Mouse (Mus musculus) spleen, adult 2 months (tissue): ENCODE measurements around the gene Nudt8.
A peak's percentile ranks its signal among the peaks of the same experiment; 100 is the strongest.

Experiments
- CTCF ChIP-seq: fragments of 200-500 bp; IDR thresholded peaks from 2 replicates; pipeline ENCODE4 v1.5.1; 2011; ENCODE audit warnings: mild to moderate bottlenecking, inconsistent platforms; ENCODE audit not compliant: insufficient read depth, insufficient read length, insufficient replicate concordance; ENCODE audit errors: extremely low read depth
- POLR2A ChIP-seq: fragments of 200-500 bp; IDR thresholded peaks from 2 replicates; pipeline ENCODE4 v1.6.1; 2011; ENCODE audit warnings: low read depth, low read length, inconsistent platforms

- TF ChIP-seq CTCF (peak; percentile 11; the same call in 1 of the 2 replicates), POLR2A (peak; percentile 72)
Measured at GRCm38 (mm10) chr19:4012432-4013022, 12.1 kb downstream of the Nudt8 start, which contains the start of gene Ndufv1.
